Mouse (Mus musculus) left cerebral cortex, postnatal 14 days (tissue): ENCODE measurements around the gene Dlgap4. TPM values are rescaled to one million over a fixed set of nuclear protein-coding genes. Genes with fewer than 3 reads are reported as not detected.

Experiments used
- DNase-seq, 2 experiments: peaks; one replicate each; pipeline ENCODE4 v3.0.0; 2021 to 2022; ENCODE audit warnings: low spot score in 2 of 2, mixed read lengths in 1 of 2
- intact Hi-C: fragments of 180-260 bp; cut with DNase I; formaldehyde crosslinking; loops from one replicate; pipeline ENCODE4 v1.15.1; 2025
- total RNA-seq, 2 experiments: library from RNA; stranded (reverse); gene quantifications; 2 replicates each; pipeline ENCODE4 v1.2.3; 2021

The Dlgap4 gene
- total RNA-seq, 2 experiments from 2014 or later: 234 to 242 TPM

GRCm38 (mm10) chr2:156651019-156651418 lies 37.5 kb downstream of the Dlgap4 start:
- intact Hi-C loops: loop anchor here (5.0 kb wide), 1 partner anchor 34 kb away; no protein-coding TSS in a partner anchor
- DNase-seq: no peak

GRCm38 (mm10) chr2:156652841-156653240 lies 39.3 kb downstream of the Dlgap4 start:
- DNase-seq: no peak

GRCm38 (mm10) chr2:156654148-156654547 lies 40.6 kb downstream of the Dlgap4 start:
- intact Hi-C loops: loop anchor here (5.0 kb wide), 1 partner anchor 37 kb away; no protein-coding TSS in a partner anchor
- DNase-seq: no peak

More at GRCm38 (mm10) chr2:156652841-156653240, 39.3 kb downstream of the Dlgap4 start:
- intact Hi-C loops: loop anchor here (5.0 kb wide), 1 partner anchor 36 kb away; no protein-coding TSS in a partner anchor

DNA sequence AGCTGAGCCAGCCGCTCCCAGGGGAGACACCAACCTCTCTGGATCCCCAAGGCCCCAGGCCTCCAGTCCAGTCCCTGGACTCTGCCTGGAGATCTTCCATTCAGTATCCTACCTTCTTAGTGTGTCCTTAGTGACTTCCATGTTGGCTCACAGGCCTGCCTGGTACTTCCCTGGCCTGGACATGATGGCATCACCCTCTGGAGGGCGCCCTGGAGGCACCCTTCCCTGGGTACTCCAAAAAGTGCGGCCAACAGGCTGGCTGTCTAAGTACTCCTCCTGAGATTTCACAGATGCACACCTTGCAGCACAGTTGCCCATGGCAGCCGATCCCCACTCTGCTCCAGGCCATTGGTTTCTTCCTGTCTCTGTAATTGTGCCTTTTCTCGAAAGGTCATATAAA lies 42.1 kb downstream of the Dlgap4 start:
- DNase-seq: no peak
- intact Hi-C loops: no loop called here

DNA sequence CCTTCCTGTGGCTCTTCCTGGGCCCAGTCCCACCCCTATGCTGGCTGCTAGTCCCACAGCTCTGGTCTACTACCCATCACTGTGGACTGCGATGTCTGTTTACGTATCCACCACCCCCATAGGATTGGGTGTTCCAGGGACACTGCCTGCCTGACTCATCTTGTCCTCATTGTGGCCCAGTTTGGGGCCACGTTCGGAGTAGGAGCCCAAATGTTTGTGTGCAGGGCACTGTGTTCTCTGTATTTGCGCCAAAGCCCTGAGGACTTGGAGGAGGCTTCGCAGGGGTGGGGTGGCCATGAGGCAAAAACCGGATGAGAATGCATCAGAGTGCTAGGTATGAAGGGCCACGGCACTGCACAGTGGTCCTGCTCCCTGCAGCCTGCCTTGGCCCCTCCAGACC lies 44.0 kb downstream of the Dlgap4 start:
- intact Hi-C loops: no loop called here
- no peak for DNase-seq

GRCm38 (mm10) chr2:156658221-156658620 lies 44.7 kb downstream of the Dlgap4 start:
- intact Hi-C loops: no loop called here
- no peak for DNase-seq

DNA sequence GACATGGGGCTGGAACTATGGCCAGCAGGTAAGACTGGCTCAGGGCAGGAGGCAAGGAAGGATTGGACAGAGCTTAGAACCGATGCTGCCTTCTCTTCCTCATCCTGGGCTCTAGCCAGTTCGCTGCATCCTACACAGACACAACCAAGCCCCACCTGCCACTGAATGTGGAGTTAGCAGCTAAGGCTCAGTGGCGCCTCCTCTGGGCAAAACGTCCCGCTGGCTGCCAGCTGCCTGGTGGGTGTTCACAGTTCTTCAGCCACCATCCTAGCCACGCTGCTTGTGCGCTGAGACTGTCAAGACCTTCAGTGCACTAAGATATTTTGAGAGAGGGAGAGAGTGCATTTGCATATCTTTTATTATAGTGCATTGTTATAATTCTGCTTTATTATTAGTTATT lies 45.2 kb downstream of the Dlgap4 start:
- intact Hi-C loops: no loop called here
- peak; percentile 69 to 91 for DNase-seq

- intact Hi-C loops: no loop called here
- DNase-seq: no peak
Measured at GRCm38 (mm10) chr2:156659981-156660380, 46.5 kb downstream of the Dlgap4 start.

- intact Hi-C loops: no loop called here
- DNase-seq: no peak
Measured at GRCm38 (mm10) chr2:156663162-156663561, 49.7 kb downstream of the Dlgap4 start.

DNA sequence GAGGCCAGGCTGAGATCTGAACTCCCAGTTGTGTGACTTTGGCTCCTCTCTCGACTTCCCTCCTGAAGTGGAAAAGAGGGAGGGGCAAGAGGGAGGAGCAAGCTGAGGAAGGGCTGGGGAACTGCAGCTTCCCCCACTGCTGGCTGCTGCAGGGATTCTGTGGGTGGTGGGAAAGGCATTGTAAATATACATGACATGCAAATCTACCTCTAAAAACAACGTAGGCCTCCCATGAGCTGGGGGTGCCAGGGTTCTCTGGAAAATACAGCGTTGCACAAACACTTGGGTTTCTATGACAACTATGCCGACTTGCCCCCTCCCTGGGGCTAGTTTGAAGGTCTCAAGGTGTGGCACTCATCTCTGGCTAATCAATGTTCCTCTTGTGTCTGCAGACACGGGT lies 50.9 kb downstream of the Dlgap4 start:
- intact Hi-C loops: no loop called here
- DNase-seq: peak in 1 of 2 experiments; percentile 72

- intact Hi-C loops: loop anchor here (5.0 kb wide), 2 partner anchors 38 to 52 kb away; no protein-coding TSS in a partner anchor
- DNase-seq: no peak
Measured at GRCm38 (mm10) chr2:156664993-156665518, 51.6 kb downstream of the Dlgap4 start.

DNA sequence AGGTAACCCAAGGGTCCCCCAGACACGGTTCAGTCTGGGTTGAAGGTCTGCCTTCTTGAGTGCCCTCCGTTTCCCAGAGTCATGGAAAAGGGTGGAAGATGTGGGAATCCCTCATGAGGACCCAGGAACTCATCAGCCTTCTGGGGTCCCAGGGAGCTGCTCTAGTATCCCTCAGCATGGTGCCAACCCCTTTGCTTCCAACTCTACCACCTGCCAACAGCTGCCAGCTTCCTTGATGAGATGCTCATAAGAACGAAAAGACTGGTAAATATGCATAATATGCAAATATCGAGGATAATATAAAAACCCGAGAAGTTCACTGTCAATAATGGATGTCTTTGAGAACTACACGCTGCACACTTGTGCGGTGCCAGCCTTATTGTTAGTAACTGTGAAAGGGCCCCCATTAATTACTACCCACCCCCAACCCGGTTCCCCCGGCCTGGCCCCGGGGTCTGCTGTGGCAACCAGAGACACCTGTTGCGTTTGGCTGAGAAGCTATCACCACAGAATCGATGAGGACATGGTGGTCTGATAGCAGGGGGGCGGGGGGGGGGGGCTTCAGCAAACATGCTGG lies 52.2 kb downstream of the Dlgap4 start:
- intact Hi-C loops: loop anchor here (2.0 to 5.0 kb wide), 3 partner anchors 38 to 83 kb away; no protein-coding TSS in a partner anchor
- DNase-seq: no peak

GRCm38 (mm10) chr2:156666231-156666630 lies 52.7 kb downstream of the Dlgap4 start:
- intact Hi-C loops: loop anchor here (2.0 to 5.0 kb wide), 3 partner anchors 39 to 83 kb away; no protein-coding TSS in a partner anchor
- peak; percentile 86 to 94 for DNase-seq

GRCm38 (mm10) chr2:156667290-156667689 lies 53.8 kb downstream of the Dlgap4 start:
- no peak for DNase-seq
- intact Hi-C loops: loop anchor here (2.0 to 5.0 kb wide), 3 partner anchors 40 to 84 kb away; no protein-coding TSS in a partner anchor

DNA sequence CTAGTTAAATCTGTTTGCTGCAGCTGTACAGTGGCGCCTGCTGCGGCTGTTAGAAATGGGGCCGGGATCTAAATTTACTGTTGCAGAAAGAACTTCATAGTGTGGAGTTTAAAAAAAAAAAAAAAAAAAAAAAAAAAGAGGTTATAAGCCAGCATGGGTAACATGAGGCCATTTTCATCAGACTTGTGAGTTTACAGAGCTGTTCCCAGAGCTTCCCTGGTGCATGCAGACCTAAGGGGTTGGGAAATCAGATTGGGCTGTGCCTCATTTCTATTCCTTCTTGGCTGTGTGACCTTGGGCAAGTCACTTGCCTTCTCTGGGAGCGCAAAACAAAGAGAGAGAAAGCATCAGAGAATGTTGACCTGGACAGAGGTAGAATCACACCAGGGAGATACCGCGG lies 55.1 kb downstream of the Dlgap4 start:
- intact Hi-C loops: loop anchor here (5.0 kb wide), 2 partner anchors 41 to 49 kb away; no protein-coding TSS in a partner anchor
- DNase-seq: no peak

DNA sequence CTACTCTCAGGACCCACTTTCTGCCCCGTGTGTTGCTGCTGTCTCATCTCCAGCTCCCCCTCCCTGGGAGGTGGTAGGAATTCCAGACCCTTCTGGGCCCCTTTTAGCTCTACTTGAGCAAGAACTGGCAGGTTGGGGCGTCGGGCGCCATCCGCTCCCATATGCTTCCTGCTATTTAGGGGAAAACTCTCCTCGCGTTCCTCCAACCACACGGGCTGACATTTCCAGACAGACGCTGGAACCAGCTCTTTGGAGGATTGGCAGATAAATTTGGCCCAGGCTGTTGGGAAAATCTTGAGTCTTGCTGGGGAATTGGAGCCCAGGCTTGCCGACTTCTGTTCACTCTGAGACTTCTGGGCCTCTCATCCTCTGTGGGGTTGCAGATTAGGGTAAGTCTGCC lies 59.8 kb downstream of the Dlgap4 start:
- intact Hi-C loops: no loop called here
- peak; percentile 83 for DNase-seq

- no peak for DNase-seq
- intact Hi-C loops: no loop called here
Measured at GRCm38 (mm10) chr2:156673881-156674669, 60.6 kb downstream of the Dlgap4 start.

DNA sequence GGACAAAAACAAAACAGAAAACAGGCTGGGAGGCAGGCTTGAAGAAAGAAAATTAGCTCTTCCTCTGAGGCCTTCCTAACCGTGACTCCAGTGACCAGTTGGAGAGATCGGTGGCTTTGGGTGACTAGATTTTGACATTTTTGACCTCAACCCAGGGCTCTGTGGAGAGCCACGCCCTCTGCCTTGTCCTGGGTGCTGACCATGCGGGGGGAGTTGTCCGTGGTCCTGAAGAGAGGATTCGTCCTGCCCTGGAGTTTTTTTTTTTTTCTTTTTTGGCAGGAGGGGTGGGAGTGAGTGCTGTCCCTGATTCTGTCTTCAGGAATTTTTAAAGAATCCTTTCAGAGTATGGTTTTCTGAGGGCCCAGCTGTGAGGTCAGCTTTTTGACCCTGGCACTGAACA lies 63.4 kb downstream of the Dlgap4 start:
- no peak for DNase-seq
- intact Hi-C loops: no loop called here

DNA sequence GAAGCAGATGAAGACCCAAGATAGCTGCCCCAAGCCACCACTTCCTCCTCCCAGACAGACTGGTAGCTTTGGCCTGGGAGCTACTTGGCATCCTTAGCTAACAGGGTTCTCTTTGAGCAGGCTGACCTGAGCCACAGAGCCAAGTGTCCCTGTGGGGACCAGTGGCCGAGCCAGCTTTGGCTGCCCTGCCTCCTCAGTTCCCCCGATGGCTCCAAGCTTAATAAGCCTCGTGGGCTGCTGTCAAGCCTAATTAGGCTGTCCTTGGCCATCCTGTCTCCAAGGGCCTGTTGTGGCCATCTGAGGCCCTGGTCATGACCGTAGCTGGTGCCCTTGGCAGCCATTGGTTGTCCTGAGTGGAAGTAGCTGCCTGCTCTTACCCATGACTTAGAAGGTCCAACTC lies 64.6 kb downstream of the Dlgap4 start:
- intact Hi-C loops: no loop called here
- no peak for DNase-seq

GRCm38 (mm10) chr2:156682965-156683364 lies 69.5 kb downstream of the Dlgap4 start:
- intact Hi-C loops: no loop called here
- peak in 1 of 2 experiments; percentile 71 for DNase-seq
